8 mouse cellular contexts compared by ENCODE assay signal in genomic region chr9:13828087-13828441, GRCm38 (mm10). TPM values are rescaled to one million over a fixed set of nuclear protein-coding genes. Genes with fewer than 3 reads are reported as not detected.
DNase-seq lines count a peak whose midpoint lies in the region; ATAC-seq and TF ChIP-seq lines count a peak whose summit lies in the region.

No protein-coding gene starts in this region.

- DNase-seq in kidney, postnatal 14 days = no peak
- peak; percentile 31 for DNase-seq in WW6 (ENCODE audit: low read depth, low spot score)
- DNase-seq in liver, embryonic 14.5 days (ENCODE audit: low read depth in 3 of 3, low spot score in 3 of 3) = peak in 2 of 3 experiments; percentile 29 to 47
- DNase-seq in urinary bladder, postnatal 36 days (ENCODE audit: low spot score in 2 of 2) = no peak
- no peak for DNase-seq in thymus, postnatal 0 days (ENCODE audit: low spot score)
- DNase-seq in gastrocnemius, postnatal 14 days = no peak

- peak overlapping the region; percentile 91 for H3K9ac ChIP-seq in kidney, embryonic 14.5 days (ENCODE audit: low read depth, low read length)
- peak overlapping the region; percentile 95 for H3K9ac ChIP-seq in forebrain, embryonic 13.5 days
- H3K9ac ChIP-seq in liver, embryonic 14.5 days (replicated peaks) = peak overlapping the region; percentile 76

- intact Hi-C loops in gastrocnemius, postnatal 14 days (cut with DNase I; ENCODE audit: low total_unique reads) = no loop called here

- WGBS in kidney, embryonic 14.5 days = 0% methylated on average over 23 of the region's 23 CpGs
- WGBS in forebrain, embryonic 13.5 days = under 1% methylated on average over 23 of the region's 23 CpGs
- WGBS in liver, embryonic 14.5 days (ENCODE audit: insufficient replicate concordance) = under 1% methylated on average over 23 of the region's 23 CpGs

- H3K4me1 ChIP-seq in kidney, embryonic 14.5 days (ENCODE audit: control insufficient read depth, insufficient read depth, low read length) = peaks cover 12% of the 10 kb centered on the region; the same call in 1 of the 2 replicates
- H3K4me1 ChIP-seq in forebrain, embryonic 13.5 days = peaks cover 39% of the 10 kb centered on the region
- H3K4me1 ChIP-seq in liver, embryonic 14.5 days (replicated peaks; ENCODE audit: control insufficient read depth in 2 of 2, insufficient read depth in 2 of 2, low read length in 1 of 2) = peaks cover 11 to 14% of the 10 kb centered on the region in 2 experiments

- H3K27me3 ChIP-seq in kidney, embryonic 14.5 days (ENCODE audit: control insufficient read depth, insufficient read depth, low read length) = no peaks in the 10 kb centered on the region
- no peaks in the 10 kb centered on the region for H3K27me3 ChIP-seq in forebrain, embryonic 13.5 days
- no peaks in the 10 kb centered on the region for H3K27me3 ChIP-seq in liver, embryonic 14.5 days (ENCODE audit: control insufficient read depth, insufficient read depth, low read length)

- ATAC-seq in kidney, embryonic 14.5 days (ENCODE audit: low FRiP score, low TSS enrichment) = peak; percentile 41; the same call in 1 of the 2 replicates
- no peak; the same call in 1 of the 2 replicates for ATAC-seq in forebrain, embryonic 13.5 days
- ATAC-seq in liver, embryonic 14.5 days (ENCODE audit: insufficient read depth) = peak; percentile 22

- peak overlapping the region; percentile 56 for H3K4me3 ChIP-seq in kidney, embryonic 14.5 days (ENCODE audit: low read length)
- H3K4me3 ChIP-seq in forebrain, embryonic 13.5 days = peak overlapping the region; percentile 83
- peak overlapping the region; percentile 78 to 89 for H3K4me3 ChIP-seq in liver, embryonic 14.5 days (ENCODE audit: insufficient read depth in 1 of 2, low read depth in 2 of 2, low read length in 2 of 2)

- no peak for TF ChIP-seq EP300 in liver, embryonic 14.5 days (IDR thresholded peaks at IDR 0.05; ENCODE audit: low read depth)

- H3K9me3 ChIP-seq in kidney, embryonic 14.5 days (ENCODE audit: control insufficient read depth, low read length) = no peaks in the 10 kb centered on the region
- no peaks in the 10 kb centered on the region for H3K9me3 ChIP-seq in forebrain, embryonic 13.5 days (replicated peaks)
- H3K9me3 ChIP-seq in liver, embryonic 14.5 days (ENCODE audit: control insufficient read depth, low read length) = no peaks in the 10 kb centered on the region

- peaks cover 32% of the 10 kb centered on the region for H3K36me3 ChIP-seq in kidney, embryonic 14.5 days (ENCODE audit: control insufficient read depth, insufficient read depth, low read length)
- H3K36me3 ChIP-seq in forebrain, embryonic 13.5 days (ENCODE audit: poor library complexity, severe bottlenecking) = peaks cover 25% of the 10 kb centered on the region
- peaks cover 22% of the 10 kb centered on the region for H3K36me3 ChIP-seq in liver, embryonic 14.5 days (replicated peaks; ENCODE audit: control insufficient read depth, insufficient read depth, low read depth)

- peak overlapping the region; percentile 57 for H3K4me2 ChIP-seq in kidney, embryonic 14.5 days (replicated peaks; ENCODE audit: low read depth, low read length)
- H3K4me2 ChIP-seq in forebrain, embryonic 13.5 days = peak overlapping the region; percentile 87
- H3K4me2 ChIP-seq in liver, embryonic 14.5 days (ENCODE audit: low read depth) = peak overlapping the region; percentile 84

- peak overlapping the region; percentile 96 for H3K27ac ChIP-seq in kidney, embryonic 14.5 days (ENCODE audit: low read depth, low read length)
- peak overlapping the region; percentile 99 for H3K27ac ChIP-seq in forebrain, embryonic 13.5 days
- peak overlapping the region; percentile 76 for H3K27ac ChIP-seq in liver, embryonic 14.5 days

- TF ChIP-seq CTCF in liver, embryonic 14.5 days (IDR thresholded peaks at IDR 0.05; ENCODE audit: low read depth) = no peak; the same call in 1 of the 2 replicates

RNA-seq across cellular contexts. Expression of gene Fam76b, which starts 0.5 kb away (rescaled TPM):
- polyA plus RNA-seq in kidney, embryonic 14.5 days (2014; fragmentation: Nextera tagmentation; extraction: Ambion mirVana) = 26.6 and 34.0 TPM in 2 replicates
- 26.7 and 29.0 TPM in 2 replicates for polyA plus RNA-seq in forebrain, embryonic 13.5 days (2015; fragmentation: Nextera tagmentation; extraction: Ambion mirVana)
- polyA plus RNA-seq in liver, embryonic 14.5 days (2012; rRNA removed) = 9.0 and 11.7 TPM in 2 replicates
- 8.5 and 8.9 TPM in 2 replicates for polyA plus RNA-seq in liver, embryonic 14.5 days (2014; fragmentation: Nextera tagmentation; extraction: Ambion mirVana)
- polyA plus RNA-seq in thymus, postnatal 0 days (2015; fragmentation: Nextera tagmentation; extraction: Ambion mirVana) = 24.6 and 29.6 TPM in 2 replicates
- 1 to 10 TPM; 6.9 to 8.6 TPM for total RNA-seq in gastrocnemius, postnatal 14 days (2021)

RNA-seq across cellular contexts. Expression of gene Cep57, which starts 1.2 kb away (rescaled TPM):
- 66.4 and 69.8 TPM in 2 replicates for polyA plus RNA-seq in kidney, embryonic 14.5 days (2014; fragmentation: Nextera tagmentation; extraction: Ambion mirVana)
- polyA plus RNA-seq in forebrain, embryonic 13.5 days (2015; fragmentation: Nextera tagmentation; extraction: Ambion mirVana) = 67.7 and 69.6 TPM in 2 replicates
- 14.6 and 26.2 TPM in 2 replicates for polyA plus RNA-seq in liver, embryonic 14.5 days (2012; rRNA removed)
- 34.5 and 37.2 TPM in 2 replicates for polyA plus RNA-seq in liver, embryonic 14.5 days (2014; fragmentation: Nextera tagmentation; extraction: Ambion mirVana)
- polyA plus RNA-seq in thymus, postnatal 0 days (2015; fragmentation: Nextera tagmentation; extraction: Ambion mirVana) = 73.7 and 80.5 TPM in 2 replicates
- total RNA-seq in gastrocnemius, postnatal 14 days (2021) = 1 to 10 TPM; 6.9 to 7.5 TPM

Comparison
In these comparisons a context has a peak if more than half of its experiments do, and no peak if none do; other contexts are left out.
1. DNase-seq: peak in WW6 (single experiment) and liver, embryonic 14.5 days (2 of 3); none in kidney, postnatal 14 days (single experiment), urinary bladder, postnatal 36 days (0 of 2), thymus, postnatal 0 days (single experiment) and gastrocnemius, postnatal 14 days (single experiment).
2. Peak in every context shown above with its lines, with median percentiles within 50 percentile points of each other: H3K27ac ChIP-seq, H3K4me2 ChIP-seq, H3K4me3 ChIP-seq and H3K9ac ChIP-seq.